Mouse (Mus musculus): ENCODE measurements around the gene Ndufs7.
A peak's percentile ranks its signal among the peaks of the same experiment; 100 is the strongest.
"Not testable (repeated sequence)": the region's sequence is repeated elsewhere in the genome, so short reads cannot be mapped to it uniquely, and the experiment has no call there.

Gene Ndufs7

DNA sequence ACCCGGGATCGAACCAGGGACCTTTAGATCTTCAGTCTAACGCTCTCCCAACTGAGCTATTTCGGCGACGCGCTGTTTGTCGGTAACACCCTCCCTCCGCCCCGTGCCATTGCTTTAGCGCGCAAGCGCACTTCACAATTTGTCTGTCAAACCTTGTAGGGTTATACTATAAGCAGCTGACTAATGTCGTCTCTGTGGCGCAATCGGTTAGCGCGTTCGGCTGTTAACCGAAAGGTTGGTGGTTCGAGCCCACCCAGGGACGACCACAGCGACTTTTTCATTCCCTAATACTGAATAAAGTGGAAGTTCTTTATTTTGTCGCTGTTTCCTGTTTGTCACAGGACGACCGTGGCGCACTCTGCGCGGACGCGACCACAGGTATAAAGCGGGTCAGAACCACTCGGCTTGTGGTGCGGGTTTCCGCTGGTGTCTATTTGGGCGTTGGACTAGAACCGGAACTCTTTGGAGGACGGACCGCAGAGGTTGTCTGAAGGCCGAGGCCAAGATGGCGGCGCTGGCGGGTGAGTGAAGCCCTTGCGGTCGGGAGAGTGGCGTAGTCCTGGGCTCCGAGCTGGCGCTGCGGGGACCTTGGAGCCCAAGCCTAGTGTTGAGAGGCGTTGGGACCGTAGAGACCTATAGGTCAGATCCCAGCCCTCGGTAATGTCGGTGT lies at the start of gene Ndufs7:
Ndufs7 (plus strand) TSS at position 151 of the 670 bp plus-strand sequence.
- peak; percentile 99 for DNase-seq

- DNase-seq = peak; percentile 93
Observed at GRCm38 (mm10) chr10:80199440-80200008, 49.4 kb upstream of the Ndufs7 start.

GRCm38 (mm10) chr10:80200485-80200884 lies 48.4 kb upstream of the Ndufs7 start:
- no peak for DNase-seq

DNA sequence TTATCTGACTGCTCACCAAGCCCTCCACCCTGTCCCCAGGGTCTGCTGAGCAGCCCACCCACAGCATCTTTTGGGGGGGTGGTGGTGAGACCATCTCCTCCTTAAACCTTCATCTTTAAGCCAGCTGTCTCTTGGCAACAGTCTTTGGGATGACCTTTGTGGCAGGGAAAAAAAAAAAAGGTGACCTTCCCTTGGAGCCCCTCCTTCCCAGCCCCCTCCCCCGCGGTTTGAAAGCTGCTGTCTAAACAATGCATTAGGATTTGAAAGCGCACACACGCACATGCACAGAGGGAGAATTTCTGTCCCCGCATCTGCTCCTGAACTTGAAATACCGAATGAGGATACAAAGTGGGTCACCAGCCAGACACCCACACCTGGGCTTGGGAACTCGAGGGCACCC lies 44.9 kb upstream of the Ndufs7 start:
- no peak for DNase-seq

DNA sequence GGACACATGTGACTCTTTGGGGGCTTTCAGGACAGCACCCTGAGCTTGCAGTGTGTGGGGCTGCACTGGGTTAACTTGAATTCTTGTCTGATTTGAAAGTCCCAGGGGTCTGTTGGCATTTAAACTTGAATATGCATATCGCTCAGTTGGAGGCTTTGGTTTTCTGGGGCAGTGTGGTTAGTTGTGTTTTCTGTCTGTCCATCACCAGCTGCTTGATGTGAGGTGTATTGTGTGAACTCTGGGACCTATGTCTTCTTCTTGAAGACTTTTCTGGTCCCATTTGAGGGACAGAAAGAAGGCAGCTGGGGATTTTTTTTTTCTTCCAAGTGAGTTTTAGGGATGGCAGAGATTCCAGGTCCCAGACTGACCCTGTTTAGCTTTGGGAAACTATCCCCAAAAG lies 41.7 kb upstream of the Ndufs7 start:
- DNase-seq = no peak

DNA sequence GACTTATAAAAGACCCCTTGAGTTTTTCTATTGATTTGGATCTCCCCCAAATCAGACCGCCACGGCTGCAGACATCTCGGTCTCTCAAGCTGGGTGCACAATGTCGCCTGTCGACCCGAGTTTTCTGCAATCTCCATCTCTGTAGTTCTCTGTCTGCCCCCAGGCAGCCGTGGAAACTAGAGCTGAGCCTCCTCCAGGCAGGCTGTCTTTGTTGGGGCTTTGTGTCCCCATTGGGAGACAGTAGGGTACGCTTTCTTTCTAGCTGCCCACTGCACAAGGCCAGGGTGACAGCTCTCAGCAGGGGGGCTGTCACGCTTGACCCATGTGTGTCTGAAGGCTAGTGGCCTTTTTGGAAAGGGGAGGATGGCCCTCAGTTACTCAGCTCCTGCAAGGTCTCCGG lies 41.2 kb upstream of the Ndufs7 start:
- DNase-seq = no peak

DNA sequence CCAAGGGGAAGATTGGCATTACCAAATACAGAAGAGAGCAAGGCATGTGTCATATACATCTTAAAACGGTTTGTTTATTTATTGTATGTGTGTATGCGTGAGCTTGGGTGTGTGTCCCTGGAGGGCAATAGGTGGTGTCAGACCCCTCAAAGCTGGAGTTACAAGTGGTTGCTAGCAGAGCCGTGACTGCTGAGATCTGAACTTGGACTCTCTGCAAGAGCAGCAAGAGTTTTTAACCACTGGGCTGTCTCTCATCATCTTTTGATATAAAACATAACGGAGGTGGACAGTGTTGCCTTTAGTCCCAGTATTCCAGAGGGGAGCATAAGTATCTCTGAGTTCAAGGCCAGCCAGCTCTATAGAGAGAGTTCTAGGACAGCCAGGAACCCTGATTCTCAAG lies 40.7 kb upstream of the Ndufs7 start:
- no peak for DNase-seq

DNA sequence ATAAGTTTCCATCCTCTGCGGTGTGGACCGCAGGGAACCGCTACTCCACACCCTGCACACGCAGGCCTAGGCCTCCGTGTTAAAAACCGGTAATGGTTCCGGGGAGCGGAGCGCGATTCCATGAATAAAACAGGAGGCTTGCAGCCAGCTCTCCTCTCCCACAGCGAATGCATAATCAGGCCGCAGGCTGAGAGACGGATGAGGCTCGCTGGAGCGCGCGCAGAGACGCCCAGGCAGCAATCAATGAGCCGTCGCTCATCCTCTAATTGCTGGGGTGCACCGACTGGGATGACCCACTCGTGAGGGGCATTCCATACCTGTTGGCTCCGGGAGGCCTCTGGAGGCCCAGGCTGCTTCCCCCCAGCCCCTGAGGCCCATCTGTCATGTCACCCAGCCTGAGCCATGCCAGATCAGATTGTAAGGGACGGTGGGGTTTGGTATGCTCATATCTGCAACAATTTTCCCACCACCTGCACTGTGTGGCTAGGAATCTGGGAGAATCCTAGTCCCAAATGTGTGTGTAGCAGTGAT lies 40.0 kb upstream of the Ndufs7 start:
- no peak for DNase-seq

DNA sequence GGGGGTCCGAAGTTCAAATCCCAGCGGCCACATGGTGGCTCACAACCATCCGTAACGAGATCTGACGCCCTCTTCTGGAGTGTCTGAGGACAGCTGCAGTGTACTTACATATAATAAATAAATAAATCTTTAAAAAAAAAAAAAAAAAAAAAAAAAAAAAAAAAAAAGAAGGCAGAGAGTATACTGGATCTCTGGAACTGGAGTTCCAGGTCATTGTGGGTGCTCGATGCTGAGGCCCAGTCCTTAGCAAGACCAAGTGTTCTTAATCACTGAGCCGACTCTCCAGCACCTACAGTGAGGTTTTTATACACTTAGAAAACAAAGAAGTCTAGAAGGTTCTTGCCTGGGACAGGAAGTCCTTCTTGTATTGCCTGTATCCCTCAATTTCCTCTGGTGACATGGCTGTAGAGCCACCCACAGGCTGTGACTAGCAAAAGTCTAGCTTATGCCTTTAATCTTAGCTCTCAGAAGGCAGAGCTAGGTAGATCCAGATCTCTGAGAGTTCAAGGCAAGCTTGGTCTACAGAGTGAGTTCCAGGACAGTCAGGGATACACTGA lies 37.3 kb upstream of the Ndufs7 start:
- not testable (repeated sequence) for DNase-seq

GRCm38 (mm10) chr10:80215048-80215772 lies 33.7 kb upstream of the Ndufs7 start:
- no peak for DNase-seq

GRCm38 (mm10) chr10:80220676-80221075 lies 28.2 kb upstream of the Ndufs7 start:
- DNase-seq = no peak

DNA sequence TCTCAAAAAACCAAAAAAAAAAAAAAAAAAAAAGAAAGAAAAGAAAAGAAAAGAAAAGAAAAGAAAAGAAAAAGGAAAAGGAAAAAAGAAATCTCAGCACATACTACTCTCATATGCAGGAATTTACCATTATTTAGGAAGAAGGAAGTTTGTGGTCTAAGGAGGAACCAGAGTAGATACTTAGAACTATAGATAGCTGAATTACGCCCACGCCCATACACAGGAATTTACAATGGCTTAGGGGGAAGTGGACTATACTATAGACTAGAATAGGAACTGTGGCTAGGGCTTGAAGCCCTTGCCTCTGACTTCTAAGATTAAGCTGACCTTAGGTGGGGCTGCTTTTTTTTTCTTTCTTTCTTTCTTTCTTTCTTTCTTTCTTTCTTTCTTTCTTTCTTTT lies 25.8 kb upstream of the Ndufs7 start:
- not testable (repeated sequence) for DNase-seq

- DNase-seq = no peak
Observed at GRCm38 (mm10) chr10:80226071-80226415, 22.9 kb upstream of the Ndufs7 start.

GRCm38 (mm10) chr10:80226416-80227165 lies 22.3 kb upstream of the Ndufs7 start, which contains the start of gene Mum1:
Mum1 (plus strand) TSS chr10:80226434.
- peak; percentile 99 for DNase-seq

DNA sequence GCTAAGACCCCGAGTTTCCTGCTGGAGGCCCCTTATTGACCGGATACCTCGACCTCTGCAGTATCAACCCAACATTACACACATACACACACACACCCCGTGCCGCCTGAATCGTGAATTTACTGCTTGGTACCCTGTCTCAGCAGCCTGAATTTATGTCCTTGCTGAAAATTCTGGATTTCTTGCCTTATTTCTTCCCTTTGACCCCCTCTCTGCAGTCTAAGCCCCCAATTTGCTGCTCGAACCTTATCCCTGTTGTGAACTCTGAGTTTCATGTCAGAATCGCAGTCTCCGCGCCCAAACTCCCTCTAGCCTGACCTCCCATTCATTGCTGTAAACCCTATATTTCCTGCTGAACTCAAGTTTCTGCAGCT lies 21.8 kb upstream of the Ndufs7 start:
- peak; percentile 49 for DNase-seq

- peak; percentile 66 for DNase-seq
Observed at GRCm38 (mm10) chr10:80227877-80228775, 20.8 kb upstream of the Ndufs7 start.

DNA sequence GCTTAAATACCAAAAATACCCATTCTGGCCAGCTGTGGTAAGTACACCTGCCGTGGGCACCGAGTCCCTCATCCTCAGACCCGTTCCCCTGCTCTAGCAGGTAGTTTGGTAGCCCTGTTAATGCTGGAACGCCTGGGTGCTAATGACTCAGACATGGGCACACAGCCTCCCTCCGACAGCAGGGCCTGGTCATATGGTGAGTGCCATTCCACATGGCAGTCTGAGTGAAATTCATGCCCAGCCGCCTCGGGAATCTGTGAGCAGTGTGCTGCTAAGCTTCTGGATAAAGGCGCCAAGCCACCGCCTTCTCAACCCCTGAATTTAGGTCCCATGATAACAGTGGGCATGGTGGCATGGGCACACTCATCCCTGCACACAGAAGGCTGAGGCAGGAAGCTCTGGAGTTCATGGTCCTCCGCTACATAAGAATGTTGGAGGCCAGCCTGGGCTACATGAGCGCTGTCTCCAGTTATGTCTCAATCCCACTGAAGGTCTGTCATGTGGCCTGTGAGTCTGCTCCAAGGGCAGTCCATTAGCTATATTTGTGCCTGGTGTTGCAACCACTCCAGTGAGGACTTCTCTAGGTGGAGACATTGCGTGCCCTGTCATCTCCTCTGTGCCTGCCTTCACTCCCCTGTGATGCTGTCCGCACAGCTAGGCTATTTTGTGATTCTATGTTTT lies 12.6 kb upstream of the Ndufs7 start:
- DNase-seq = no peak

- no peak for DNase-seq
Observed at GRCm38 (mm10) chr10:80237020-80237419, 11.9 kb upstream of the Ndufs7 start.

DNA sequence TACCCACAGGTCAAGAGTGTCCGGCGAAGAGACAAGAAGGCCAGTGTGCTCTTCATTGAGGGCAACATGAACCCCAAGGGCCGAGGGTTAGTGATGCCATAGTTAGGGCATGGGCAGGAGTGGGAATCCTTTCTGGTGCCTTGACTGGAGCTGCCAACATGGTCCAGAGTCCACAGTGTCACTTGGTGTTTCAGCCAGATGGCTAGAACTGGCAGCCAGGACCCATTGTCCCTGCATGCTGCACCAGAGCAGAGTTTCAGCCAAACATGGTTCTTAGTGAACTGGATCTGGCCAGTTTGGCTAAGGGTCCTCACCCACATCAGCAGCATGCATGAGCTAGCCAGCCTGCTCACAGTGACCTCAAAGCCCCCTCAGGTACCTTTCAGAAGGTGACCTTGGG lies 10.6 kb upstream of the Ndufs7 start:
- DNase-seq = no peak

DNA sequence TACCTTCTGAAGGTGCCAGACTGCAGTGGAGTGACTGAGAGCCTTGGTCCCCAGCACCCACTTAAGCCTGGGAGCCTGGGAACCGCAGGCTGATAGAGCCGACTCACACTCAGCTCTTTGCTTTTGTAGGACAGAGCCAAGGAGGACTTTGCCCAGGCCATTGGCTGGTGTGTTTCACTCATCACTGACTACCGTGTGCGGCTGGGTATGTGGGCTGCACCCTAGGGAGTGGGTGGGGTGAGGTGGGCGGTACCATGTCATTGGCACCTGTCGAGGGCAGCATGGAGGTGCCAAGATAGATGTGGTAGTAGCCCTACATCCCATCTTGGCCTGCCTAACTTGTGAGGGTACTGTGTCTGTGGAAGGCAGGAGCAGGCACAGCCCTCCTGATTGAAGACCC lies 9.1 kb upstream of the Ndufs7 start:
- DNase-seq = no peak

GRCm38 (mm10) chr10:80242088-80242487 lies 6.8 kb upstream of the Ndufs7 start:
- no peak for DNase-seq
